Mouse (Mus musculus) gastrocnemius, adult 2 months (tissue): ENCODE results near the gene Atp9a. TPM values are rescaled to one million over a fixed set of nuclear protein-coding genes. Genes with fewer than 3 reads are reported as not detected.

Experiments
- DNase-seq: peaks from one replicate; pipeline ENCODE4 v3.0.0; 2022
- H3K27ac ChIP-seq: fragments of 200-600 bp; 2 replicates; pipeline ENCODE4 v1.8.1; 2022; ENCODE audit warnings: mild to moderate bottlenecking
- H3K4me3 ChIP-seq: fragments of 200-600 bp; 2 replicates; pipeline ENCODE4 v1.8.1; 2022; ENCODE audit warnings: mild to moderate bottlenecking, moderate library complexity
- CTCF ChIP-seq: fragments of 200-600 bp; IDR thresholded peaks from 2 replicates; pipeline ENCODE4 v1.8.1; 2022; ENCODE audit warnings: antibody characterized with exemption, mild to moderate bottlenecking, moderate library complexity
- intact Hi-C: fragments of 180-260 bp; cut with DNase I; formaldehyde crosslinking; loops from one replicate; pipeline ENCODE4 v1.15.1; 2025
- microRNA-seq: library from miRNA; unstranded; fragments of <30 nt; microRNA quantifications from one replicate; pipeline ENCODE4 v1.2.0, GENCODE M21; 2021
- total RNA-seq, 2 experiments: library from RNA; stranded (reverse); gene quantifications; 2 replicates each; pipeline ENCODE4 v1.2.3; 2021

Gene Atp9a
- total RNA-seq, 2 experiments from 2014 or later: 15.3 to 25.0 TPM

- DNase-seq: no peak
- H3K27ac ChIP-seq: no peak overlapping the region
- H3K4me3 ChIP-seq: no peak overlapping the region
- intact Hi-C loops: no loop called here
- no peak for TF ChIP-seq CTCF
Measured at GRCm38 (mm10) chr2:168595693-168596092, 146.5 kb downstream of the Atp9a start.

GRCm38 (mm10) chr2:168593676-168594075, 148.5 kb downstream of the Atp9a start:
- DNase-seq: no peak
- Histone ChIP-seq H3K27ac (no peak overlapping the region), H3K4me3 (no peak overlapping the region)
- no peak for TF ChIP-seq CTCF
- intact Hi-C loops: loop anchor here (5.0 kb wide), 2 partner anchors 34 to 41 kb away; no protein-coding TSS in a partner anchor

GRCm38 (mm10) chr2:168593004-168593403, 149.2 kb downstream of the Atp9a start:
- TF ChIP-seq CTCF: peak; percentile 21; the same call in 1 of the 2 replicates
- H3K4me3 ChIP-seq: no peak overlapping the region
- no peak overlapping the region for H3K27ac ChIP-seq
- intact Hi-C loops: loop anchor here (5.0 kb wide), 2 partner anchors 34 to 41 kb away; no protein-coding TSS in a partner anchor
- no peak for DNase-seq

DNA sequence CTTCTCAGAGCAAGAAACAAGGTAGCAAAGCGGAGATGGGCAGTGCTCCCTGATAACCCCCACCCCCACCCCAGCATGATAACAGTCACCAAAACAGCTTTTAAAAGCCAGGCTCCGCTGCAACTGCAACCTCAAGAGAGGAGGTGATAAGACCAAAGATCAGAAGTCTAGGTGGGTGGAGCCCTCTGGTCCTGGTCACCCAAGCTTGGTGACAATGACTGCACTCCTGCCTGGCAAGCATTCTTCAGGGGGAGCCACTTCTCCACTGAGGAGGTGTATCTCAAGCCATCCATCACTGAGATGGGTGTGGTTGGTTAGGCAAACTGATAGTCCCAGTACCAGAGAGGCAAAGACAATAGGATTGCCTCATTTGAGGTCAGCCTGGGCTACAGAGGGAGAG, 151.1 kb downstream of the Atp9a start:
- no peak for TF ChIP-seq CTCF
- intact Hi-C loops: loop anchor here (5.0 kb wide), 2 partner anchors 36 to 39 kb away; no protein-coding TSS in a partner anchor
- no peak for DNase-seq
- H3K27ac ChIP-seq: no peak overlapping the region
- H3K4me3 ChIP-seq: no peak overlapping the region

- no peak for DNase-seq
- TF ChIP-seq CTCF: no peak
- peak overlapping the region; percentile 89 for H3K27ac ChIP-seq
- peak overlapping the region; percentile 82 for H3K4me3 ChIP-seq
- intact Hi-C loops: loop anchor here (5.0 kb wide), 2 partner anchors 37 to 38 kb away; no protein-coding TSS in a partner anchor
Measured at GRCm38 (mm10) chr2:168590556-168590955, 151.7 kb downstream of the Atp9a start.

DNA sequence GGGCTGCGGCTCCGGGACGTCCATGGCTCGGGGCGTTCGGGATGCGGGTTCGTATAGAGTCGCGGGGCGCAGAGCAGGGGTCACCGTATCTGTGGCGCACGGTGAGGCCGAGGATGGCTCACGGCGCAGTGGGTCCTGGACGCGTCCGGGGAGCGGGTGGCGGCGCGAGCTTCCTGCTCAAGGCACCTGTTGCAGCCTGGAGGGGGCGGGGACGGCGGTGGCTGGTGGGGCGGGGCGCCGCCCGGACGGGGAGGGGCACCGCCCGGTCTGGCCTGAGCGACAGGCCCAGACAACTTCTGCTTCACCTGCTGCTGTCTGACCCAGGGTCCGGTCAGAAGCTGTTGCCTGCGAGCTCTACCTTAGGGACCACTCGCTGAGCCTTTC, 152.0 kb downstream of the Atp9a start:
- peak; percentile 84 for DNase-seq
- TF ChIP-seq CTCF: no peak
- Histone ChIP-seq H3K4me3 (peak overlapping the region; percentile 82), H3K27ac (peak overlapping the region; percentile 89)
- intact Hi-C loops: loop anchor here (5.0 kb wide), 2 partner anchors 37 to 38 kb away; no protein-coding TSS in a partner anchor

DNA sequence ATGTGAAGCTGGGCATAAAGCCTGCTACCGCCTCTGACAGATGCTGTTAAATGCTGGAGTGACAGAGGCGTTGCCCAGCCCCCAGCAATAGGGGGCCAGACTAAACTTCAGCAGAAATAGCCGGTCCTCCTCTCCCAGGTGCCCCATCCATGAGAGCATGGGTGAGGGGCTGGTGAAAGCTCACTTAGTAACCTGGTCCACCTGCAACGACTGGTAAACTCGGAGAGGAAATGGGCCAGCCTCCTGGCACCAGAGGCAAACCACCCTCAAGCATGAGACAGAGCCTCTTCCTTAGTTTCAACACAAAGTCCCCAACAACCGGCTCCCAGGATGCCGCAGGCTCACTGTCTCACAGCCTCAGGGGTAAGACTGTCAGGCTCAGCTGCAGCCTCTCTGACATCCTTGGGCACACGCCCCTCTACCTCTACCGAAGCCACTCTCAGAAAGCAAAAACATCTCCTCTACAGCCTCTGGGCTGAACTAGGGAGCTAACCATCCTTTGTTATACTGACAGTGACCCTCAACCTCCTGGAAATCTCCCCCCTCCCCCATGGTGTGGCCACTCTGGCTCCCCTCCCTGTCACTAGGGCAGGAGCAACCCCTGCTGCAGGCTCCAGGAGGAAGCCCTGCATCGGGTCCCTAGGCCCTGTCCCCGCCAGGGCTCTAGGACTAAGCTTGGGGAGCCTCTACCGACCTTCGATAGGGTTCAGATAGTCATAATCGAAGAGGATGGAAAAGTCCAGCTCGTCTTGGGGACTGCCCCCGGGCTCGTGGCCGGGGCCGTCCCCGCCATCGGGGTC, 152.6 kb downstream of the Atp9a start:
- DNase-seq: peak; percentile 50
- H3K4me3 ChIP-seq: peak overlapping the region; percentile 82
- TF ChIP-seq CTCF: no peak
- H3K27ac ChIP-seq: peak overlapping the region; percentile 89
- intact Hi-C loops: loop anchor here (5.0 kb wide), 3 partner anchors 37 to 62 kb away; no protein-coding TSS in a partner anchor

GRCm38 (mm10) chr2:168588591-168589367, 153.4 kb downstream of the Atp9a start:
- H3K4me3 ChIP-seq: peak overlapping the region; percentile 82
- TF ChIP-seq CTCF: no peak
- DNase-seq: peak; percentile 59
- intact Hi-C loops: loop anchor here (5.0 kb wide), 1 partner anchor 61 kb away; no protein-coding TSS in a partner anchor
- peak overlapping the region; percentile 89 for H3K27ac ChIP-seq

DNA sequence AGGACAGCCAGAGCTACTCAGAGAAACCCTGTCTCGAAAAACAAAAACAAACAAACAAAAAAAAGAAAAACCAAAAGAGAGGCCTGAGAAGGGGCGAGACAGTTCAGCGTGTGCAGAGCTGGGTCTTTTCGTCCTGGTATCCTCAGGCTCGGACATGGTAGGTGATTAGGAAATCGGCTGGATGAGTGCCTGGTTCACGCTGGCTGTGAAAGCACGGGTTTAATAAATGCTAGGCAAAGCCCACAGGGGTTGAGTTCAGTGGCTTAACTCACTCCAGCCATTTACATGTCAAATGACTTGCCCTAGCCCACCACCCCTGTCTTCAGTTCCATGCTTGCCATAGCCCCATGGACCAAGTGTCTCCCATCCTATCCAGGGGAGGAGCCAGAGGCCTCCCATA, 155.1 kb downstream of the Atp9a start:
- Histone ChIP-seq H3K4me3 (peak overlapping the region; percentile 82; the same call in 1 of the 2 replicates), H3K27ac (peak overlapping the region; percentile 89)
- DNase-seq: peak; percentile 77
- intact Hi-C loops: loop anchor here (5.0 kb wide), 1 partner anchor 60 kb away; no protein-coding TSS in a partner anchor
- TF ChIP-seq CTCF: no peak

DNA sequence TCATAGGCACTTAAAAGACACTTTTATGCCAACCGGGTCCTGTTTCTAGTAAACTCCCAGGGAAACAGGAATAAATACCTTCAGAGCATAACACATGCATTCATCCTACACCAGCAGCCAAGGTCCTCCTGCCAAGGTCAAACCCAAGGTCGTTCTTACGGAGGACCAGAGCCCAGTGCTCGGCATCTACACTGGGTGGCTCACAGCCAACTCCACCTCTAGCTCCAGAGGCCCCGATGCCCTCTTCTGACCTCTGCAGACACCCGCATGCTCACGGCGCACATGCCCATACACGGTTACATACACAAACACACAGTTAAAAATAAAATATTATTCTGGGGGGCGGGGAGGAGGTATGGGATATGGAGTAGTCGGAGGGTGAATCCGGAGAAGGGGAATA, 155.7 kb downstream of the Atp9a start:
- intact Hi-C loops: loop anchor here (5.0 kb wide), 1 partner anchor 59 kb away; no protein-coding TSS in a partner anchor

GRCm38 (mm10) chr2:168584857-168585256, 157.4 kb downstream of the Atp9a start:
- DNase-seq: peak; percentile 57
- intact Hi-C loops: loop anchor here (5.0 kb wide), 1 partner anchor 58 kb away; no protein-coding TSS in a partner anchor
- no peak for TF ChIP-seq CTCF
- H3K27ac ChIP-seq: peak overlapping the region; percentile 68
- H3K4me3 ChIP-seq: no peak overlapping the region

More for the DNA sequence above, 155.7 kb downstream of the Atp9a start:
- H3K4me3 ChIP-seq: no peak overlapping the region
- no peak for TF ChIP-seq CTCF
- peak; percentile 52 for DNase-seq
- peak overlapping the region; percentile 89 for H3K27ac ChIP-seq

Small RNA genes within 50 kb of the gene (microRNA-seq; reads per million reads assigned to microRNA genes)
- gene Mir7004: not detected

Other genes with a start within 250 kb of the Atp9a start
- 1 to 10 TPM; 7.1 to 9.1 TPM for gene Nfatc2, start 140.8 kb downstream of the Atp9a start, total RNA-seq
- 1 to 10 TPM; 1.6 to 2.4 TPM for gene Sall4, start 25.5 kb upstream of the Atp9a start, total RNA-seq
- gene Zfp64, start 213.2 kb upstream of the Atp9a start, total RNA-seq: 1 to 10 TPM; 7.6 to 8.4 TPM